Mouse (Mus musculus) lung, postnatal 0 days (tissue): ENCODE results near the gene Rhox2g.
"Not testable (repeated sequence)": the region's sequence is repeated elsewhere in the genome, so short reads cannot be mapped to it uniquely, and the experiment has no call there.

ENCODE experiments used
- CTCF ChIP-seq: IDR thresholded peaks from 2 replicates; pipeline ENCODE4 v1.5.1; 2016; ENCODE audit warnings: antibody characterized with exemption, mild to moderate bottlenecking
- EP300 ChIP-seq: IDR thresholded peaks from 2 replicates; pipeline ENCODE4 v1.6.1; 2016; ENCODE audit warnings: antibody characterized with exemption, mild to moderate bottlenecking, control low read depth

DNA sequence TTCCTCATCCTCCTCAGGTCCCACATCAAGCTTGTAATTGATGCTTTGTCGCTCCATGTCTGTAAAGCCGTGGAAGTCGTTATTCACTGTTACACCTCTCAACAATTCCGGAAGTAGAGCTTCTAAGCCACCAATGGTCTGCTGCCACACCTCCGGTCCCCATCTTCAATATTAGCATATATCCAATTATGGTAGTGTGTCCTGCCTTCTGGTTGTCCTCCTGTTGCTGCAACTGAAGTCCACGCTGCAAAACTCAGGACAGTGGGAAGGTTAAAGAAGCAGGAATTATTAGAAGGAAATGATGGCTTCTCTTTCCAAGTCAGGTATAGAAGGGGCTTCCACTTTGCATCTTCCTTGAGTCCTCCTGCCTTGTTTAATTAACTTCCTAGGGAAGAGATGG, at the start of gene Rhox2g:
- not testable (repeated sequence) for TF ChIP-seq CTCF, EP300
